Mouse (Mus musculus): ENCODE data around the gene Dpy30. TPM values are rescaled to one million over a fixed set of nuclear protein-coding genes. Genes with fewer than 3 reads are reported as not detected.
A peak's percentile ranks its signal among the peaks of the same experiment; 100 is the strongest.
"Not testable (repeated sequence)": the region's sequence is repeated elsewhere in the genome, so short reads cannot be mapped to it uniquely, and the experiment has no call there.

Gene Dpy30
- polyA plus RNA-seq (2014; fragmentation: Nextera tagmentation; extraction: Ambion mirVana): 275 and 279 TPM in 2 replicates

- WGBS: 77% methylated on average over 2 of the region's 2 CpGs
- no peak for ATAC-seq (ENCODE audit: insufficient number of reproducible peaks, low FRiP score, low TSS enrichment, low read depth)
Observed at GRCm38 (mm10) chr17:74323844-74324243, at the start of gene Dpy30. TSS of gene Dpy30 (minus strand) at chr17:74323944.

GRCm38 (mm10) chr17:74363592-74363991 lies 39.8 kb upstream of the Dpy30 start:
- Histone ChIP-seq H3K4me2 (ENCODE audit: low read depth, severe bottlenecking) (no peak overlapping the region), H3K27me3 (ENCODE audit: control insufficient read depth, insufficient read depth, low read length) (no peaks in the 10 kb centered on the region), H3K27ac (replicated peaks; ENCODE audit: low read depth, low read length) (no peak overlapping the region), H3K36me3 (ENCODE audit: control insufficient read depth, insufficient read depth, low read length) (peaks cover 3% of the 10 kb centered on the region; the same call in 1 of the 2 replicates), H3K9me3 (ENCODE audit: control insufficient read depth, low read length) (no peaks in the 10 kb centered on the region), H3K4me3 (ENCODE audit: low read depth, low read length) (no peak overlapping the region), H3K4me1 (ENCODE audit: control insufficient read depth, insufficient read depth, low read length) (no peaks in the 10 kb centered on the region), H3K9ac (ENCODE audit: low read length) (no peak overlapping the region)
- no peak for DNase-seq (ENCODE audit: low spot score)
- no peak for ATAC-seq (ENCODE audit: insufficient number of reproducible peaks, low FRiP score, low TSS enrichment, low read depth)
- WGBS: 89% methylated on average over 1 of the region's 1 CpGs

More at GRCm38 (mm10) chr17:74323844-74324243, at the start of gene Dpy30:
- no peaks in the 10 kb centered on the region for H3K9me3 ChIP-seq (ENCODE audit: control insufficient read depth, low read length)
- H3K9ac ChIP-seq (ENCODE audit: low read length): no peak within 1 kb of the TSS
- H3K4me3 ChIP-seq (ENCODE audit: low read depth, low read length): no peak within 1 kb of the TSS
- H3K4me1 ChIP-seq (ENCODE audit: control insufficient read depth, insufficient read depth, low read length): no peaks in the 10 kb centered on the region
- no peaks in the 10 kb centered on the region for H3K27me3 ChIP-seq (ENCODE audit: control insufficient read depth, insufficient read depth, low read length)
- no peaks in the 10 kb centered on the region for H3K36me3 ChIP-seq (ENCODE audit: control insufficient read depth, insufficient read depth, low read length)
- H3K4me2 ChIP-seq (ENCODE audit: low read depth, severe bottlenecking): no peak within 1 kb of the TSS
- no peak within 1 kb of the TSS for H3K27ac ChIP-seq (replicated peaks; ENCODE audit: low read depth, low read length)
- DNase-seq (ENCODE audit: low spot score): no peak

GRCm38 (mm10) chr17:74341151-74341550 lies 17.4 kb upstream of the Dpy30 start:
- no peaks in the 10 kb centered on the region for H3K36me3 ChIP-seq (ENCODE audit: control insufficient read depth, insufficient read depth, low read length)
- peaks cover 13% of the 10 kb centered on the region; the same call in 1 of the 2 replicates for H3K4me1 ChIP-seq (ENCODE audit: control insufficient read depth, insufficient read depth, low read length)
- no peak for DNase-seq (ENCODE audit: low spot score)
- H3K27me3 ChIP-seq (ENCODE audit: control insufficient read depth, insufficient read depth, low read length): no peaks in the 10 kb centered on the region
- H3K9ac ChIP-seq (ENCODE audit: low read length): no peak overlapping the region
- no peak overlapping the region for H3K27ac ChIP-seq (replicated peaks; ENCODE audit: low read depth, low read length)
- no peaks in the 10 kb centered on the region for H3K9me3 ChIP-seq (ENCODE audit: control insufficient read depth, low read length)
- H3K4me2 ChIP-seq (ENCODE audit: low read depth, severe bottlenecking): 0 out of 2 replicates have a peak overlapping the region, but pooled peaks have one; percentile 15
- no peak for ATAC-seq (ENCODE audit: insufficient number of reproducible peaks, low FRiP score, low TSS enrichment, low read depth)
- 82% methylated on average over 5 of the region's 5 CpGs for WGBS
- no peak overlapping the region for H3K4me3 ChIP-seq (ENCODE audit: low read depth, low read length)

- no peaks in the 10 kb centered on the region for H3K9me3 ChIP-seq (ENCODE audit: control insufficient read depth, low read length)
- peak; percentile 84 for ATAC-seq (ENCODE audit: insufficient number of reproducible peaks, low FRiP score, low TSS enrichment, low read depth)
- under 1% methylated on average over 71 of the region's 90 CpGs for WGBS
- no peaks in the 10 kb centered on the region for H3K27me3 ChIP-seq (ENCODE audit: control insufficient read depth, insufficient read depth, low read length)
- H3K4me3 ChIP-seq (ENCODE audit: low read depth, low read length): peak within 1 kb of the TSS; percentile 99
- H3K36me3 ChIP-seq (ENCODE audit: control insufficient read depth, insufficient read depth, low read length): no peaks in the 10 kb centered on the region
- peak within 1 kb of the TSS; percentile 77 for H3K4me2 ChIP-seq (ENCODE audit: low read depth, severe bottlenecking)
- H3K9ac ChIP-seq (ENCODE audit: low read length): peak within 1 kb of the TSS; percentile 94
- peak within 1 kb of the TSS; percentile 89 for H3K27ac ChIP-seq (replicated peaks; ENCODE audit: low read depth, low read length)
- H3K4me1 ChIP-seq (ENCODE audit: control insufficient read depth, insufficient read depth, low read length): peaks cover 13% of the 10 kb centered on the region; the same call in 1 of the 2 replicates
- no peak for DNase-seq (ENCODE audit: low spot score)
Observed at GRCm38 (mm10) chr17:74338937-74339804, 15.4 kb upstream of the Dpy30 start, which contains the start of gene Spast. TSS of gene Spast (plus strand) at chr17:74338987.

- no peaks in the 10 kb centered on the region for H3K36me3 ChIP-seq (ENCODE audit: control insufficient read depth, insufficient read depth, low read length)
- H3K9ac ChIP-seq (ENCODE audit: low read length): peak overlapping the region; percentile 94
- DNase-seq (ENCODE audit: low spot score) (peak; percentile 98), ATAC-seq (ENCODE audit: insufficient number of reproducible peaks, low FRiP score, low TSS enrichment, low read depth) (peak; percentile 95)
- peak overlapping the region; percentile 89 for H3K27ac ChIP-seq (replicated peaks; ENCODE audit: low read depth, low read length)
- H3K4me2 ChIP-seq (ENCODE audit: low read depth, severe bottlenecking): peak overlapping the region; percentile 77
- WGBS: under 1% methylated on average over 33 of the region's 50 CpGs
- no peaks in the 10 kb centered on the region for H3K27me3 ChIP-seq (ENCODE audit: control insufficient read depth, insufficient read depth, low read length)
- H3K4me1 ChIP-seq (ENCODE audit: control insufficient read depth, insufficient read depth, low read length): peaks cover 13% of the 10 kb centered on the region; the same call in 1 of the 2 replicates
- H3K9me3 ChIP-seq (ENCODE audit: control insufficient read depth, low read length): no peaks in the 10 kb centered on the region
- H3K4me3 ChIP-seq (ENCODE audit: low read depth, low read length): peak overlapping the region; percentile 99
Observed at GRCm38 (mm10) chr17:74338225-74338931, 14.6 kb upstream of the Dpy30 start.

- no peak for ATAC-seq (ENCODE audit: insufficient number of reproducible peaks, low FRiP score, low TSS enrichment, low read depth)
- no peak overlapping the region for H3K27ac ChIP-seq (replicated peaks; ENCODE audit: low read depth, low read length)
- no peak for DNase-seq (ENCODE audit: low spot score)
- no peaks in the 10 kb centered on the region for H3K36me3 ChIP-seq (ENCODE audit: control insufficient read depth, insufficient read depth, low read length)
- H3K27me3 ChIP-seq (ENCODE audit: control insufficient read depth, insufficient read depth, low read length): no peaks in the 10 kb centered on the region
- H3K4me1 ChIP-seq (ENCODE audit: control insufficient read depth, insufficient read depth, low read length): no peaks in the 10 kb centered on the region
- no peak overlapping the region for H3K4me2 ChIP-seq (ENCODE audit: low read depth, severe bottlenecking)
- H3K4me3 ChIP-seq (ENCODE audit: low read depth, low read length): no peak overlapping the region
- H3K9ac ChIP-seq (ENCODE audit: low read length): no peak overlapping the region
- no peaks in the 10 kb centered on the region for H3K9me3 ChIP-seq (ENCODE audit: control insufficient read depth, low read length)
- 87% methylated on average over 9 of the region's 9 CpGs for WGBS
Observed at GRCm38 (mm10) chr17:74331049-74331676, 7.4 kb upstream of the Dpy30 start.

GRCm38 (mm10) chr17:74328146-74328545 lies 4.4 kb upstream of the Dpy30 start:
- H3K4me3 ChIP-seq (ENCODE audit: low read depth, low read length); H3K27ac ChIP-seq (replicated peaks; ENCODE audit: low read depth, low read length); H3K9ac ChIP-seq (ENCODE audit: low read length); H3K4me2 ChIP-seq (ENCODE audit: low read depth, severe bottlenecking); H3K36me3 ChIP-seq (ENCODE audit: control insufficient read depth, insufficient read depth, low read length); H3K4me1 ChIP-seq (ENCODE audit: control insufficient read depth, insufficient read depth, low read length); H3K27me3 ChIP-seq (ENCODE audit: control insufficient read depth, insufficient read depth, low read length); ATAC-seq (ENCODE audit: insufficient number of reproducible peaks, low FRiP score, low TSS enrichment, low read depth); H3K9me3 ChIP-seq (ENCODE audit: control insufficient read depth, low read length): not testable (repeated sequence)
- WGBS: 40% methylated on average over 2 of the region's 2 CpGs
- DNase-seq (ENCODE audit: low spot score): peak; percentile 73

GRCm38 (mm10) chr17:74327195-74327594 lies 3.5 kb upstream of the Dpy30 start:
- not testable (repeated sequence) for H3K36me3 ChIP-seq (ENCODE audit: control insufficient read depth, insufficient read depth, low read length); H3K4me1 ChIP-seq (ENCODE audit: control insufficient read depth, insufficient read depth, low read length); DNase-seq (ENCODE audit: low spot score); H3K4me2 ChIP-seq (ENCODE audit: low read depth, severe bottlenecking); H3K4me3 ChIP-seq (ENCODE audit: low read depth, low read length); ATAC-seq (ENCODE audit: insufficient number of reproducible peaks, low FRiP score, low TSS enrichment, low read depth); H3K9me3 ChIP-seq (ENCODE audit: control insufficient read depth, low read length); H3K27me3 ChIP-seq (ENCODE audit: control insufficient read depth, insufficient read depth, low read length); H3K27ac ChIP-seq (replicated peaks; ENCODE audit: low read depth, low read length); H3K9ac ChIP-seq (ENCODE audit: low read length)
- WGBS: 90% methylated on average over 7 of the region's 7 CpGs
